Mouse (Mus musculus): ENCODE results near the gene Tmprss2.

The Tmprss2 gene

GRCm38 (mm10) chr16:97610939-97611338, at the start of gene Tmprss2:
TSS of gene Tmprss2 (minus strand) at chr16:97611195.
- DNase-seq = no peak

- DNase-seq = no peak
Observed at GRCm38 (mm10) chr16:97659225-97659658, 48.2 kb upstream of the Tmprss2 start.

GRCm38 (mm10) chr16:97658481-97658880, 47.5 kb upstream of the Tmprss2 start:
- no peak for DNase-seq

GRCm38 (mm10) chr16:97655800-97656199, 44.8 kb upstream of the Tmprss2 start:
- no peak for DNase-seq

- no peak for DNase-seq
Observed at GRCm38 (mm10) chr16:97649522-97650188, 38.7 kb upstream of the Tmprss2 start.

- no peak for DNase-seq
Observed at GRCm38 (mm10) chr16:97644681-97645080, 33.7 kb upstream of the Tmprss2 start.

GRCm38 (mm10) chr16:97639630-97640029, 28.6 kb upstream of the Tmprss2 start:
- DNase-seq = no peak

- no peak for DNase-seq
Observed at GRCm38 (mm10) chr16:97632880-97633484, 22.0 kb upstream of the Tmprss2 start.

- DNase-seq = no peak
Observed at GRCm38 (mm10) chr16:97623166-97623565, 12.2 kb upstream of the Tmprss2 start.

- DNase-seq = no peak
Observed at GRCm38 (mm10) chr16:97622383-97622889, 11.4 kb upstream of the Tmprss2 start.

GRCm38 (mm10) chr16:97618285-97618684, 7.3 kb upstream of the Tmprss2 start:
- no peak for DNase-seq

- DNase-seq = no peak
Observed at GRCm38 (mm10) chr16:97612009-97612408, 1.0 kb upstream of the Tmprss2 start.

GRCm38 (mm10) chr16:97610246-97610645, 749 bp downstream of the Tmprss2 start:
- DNase-seq = no peak

GRCm38 (mm10) chr16:97609676-97610075, 1.3 kb downstream of the Tmprss2 start:
- DNase-seq = no peak

- DNase-seq = no peak
Observed at GRCm38 (mm10) chr16:97607956-97608355, 3.0 kb downstream of the Tmprss2 start.

- DNase-seq = no peak
Observed at GRCm38 (mm10) chr16:97606829-97607228, 4.2 kb downstream of the Tmprss2 start.

GRCm38 (mm10) chr16:97605957-97606721, 4.9 kb downstream of the Tmprss2 start:
- no peak for DNase-seq

GRCm38 (mm10) chr16:97602256-97602655, 8.7 kb downstream of the Tmprss2 start:
- DNase-seq = no peak

GRCm38 (mm10) chr16:97600591-97600990, 10.4 kb downstream of the Tmprss2 start:
- no peak for DNase-seq

GRCm38 (mm10) chr16:97598046-97598445, 12.9 kb downstream of the Tmprss2 start:
- DNase-seq = no peak

GRCm38 (mm10) chr16:97593816-97594509, 17.0 kb downstream of the Tmprss2 start:
- no peak for DNase-seq

GRCm38 (mm10) chr16:97593057-97593456, 17.9 kb downstream of the Tmprss2 start:
- peak; percentile 62 to 76 for DNase-seq

- no peak for DNase-seq
Observed at GRCm38 (mm10) chr16:97591512-97591911, 19.5 kb downstream of the Tmprss2 start.

Measured in thymus, postnatal 36 days (tissue).